Mouse (Mus musculus): ENCODE results near the gene Cntnap5a.
"Not testable (repeated sequence)": the region's sequence is repeated elsewhere in the genome, so short reads cannot be mapped to it uniquely, and the experiment has no call there.

Gene Cntnap5a

DNA sequence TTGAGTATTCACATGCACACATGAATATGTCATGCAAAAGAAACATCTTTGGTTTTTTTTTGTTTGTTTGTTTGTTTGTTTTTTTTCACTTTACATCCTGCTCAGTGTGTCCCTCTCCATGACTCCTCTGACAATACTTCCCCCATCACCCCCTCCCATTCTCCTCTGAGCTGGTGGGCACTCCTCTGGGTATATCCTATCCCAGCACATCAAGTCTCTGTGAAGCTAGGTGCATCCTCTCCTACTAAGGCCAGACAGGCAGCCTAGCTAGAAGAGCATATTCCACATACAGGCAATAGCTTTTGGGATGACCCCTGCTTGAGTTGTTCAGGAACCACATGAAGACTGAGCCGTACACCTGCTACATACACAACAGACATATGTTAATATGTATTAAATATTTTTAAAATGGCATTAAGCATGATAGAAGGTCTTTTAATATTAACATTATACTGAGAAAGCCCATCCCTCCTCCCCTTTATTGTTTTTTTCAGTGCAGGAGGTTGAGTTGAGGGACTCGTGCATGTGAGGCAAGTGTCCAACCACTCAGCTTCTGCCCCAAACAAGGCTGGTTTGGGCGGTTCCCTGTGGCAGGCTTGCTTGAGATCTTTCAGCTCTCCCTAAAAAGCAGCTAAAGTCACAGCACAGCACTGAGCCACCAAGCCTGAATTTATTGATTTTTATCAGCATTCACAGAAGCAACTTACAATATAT is 422.6 kb downstream of the Cntnap5a start:
- DNase-seq = no peak

DNA sequence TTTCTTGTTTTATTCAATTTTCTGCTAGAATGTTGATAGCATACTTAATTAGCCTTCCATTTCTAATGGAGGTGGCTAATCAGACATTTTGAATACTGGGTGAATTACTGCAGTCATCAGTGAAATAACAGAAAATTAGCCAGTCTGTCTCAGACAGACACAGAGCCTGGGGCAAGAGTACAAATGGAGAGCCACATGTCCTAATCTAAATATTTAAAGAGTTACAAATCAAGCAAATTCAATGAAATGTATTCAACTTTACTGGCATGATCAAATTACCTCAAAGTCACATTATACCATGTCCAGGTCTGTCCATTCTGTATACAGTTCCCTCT is 423.1 kb downstream of the Cntnap5a start:
- DNase-seq = no peak

DNA sequence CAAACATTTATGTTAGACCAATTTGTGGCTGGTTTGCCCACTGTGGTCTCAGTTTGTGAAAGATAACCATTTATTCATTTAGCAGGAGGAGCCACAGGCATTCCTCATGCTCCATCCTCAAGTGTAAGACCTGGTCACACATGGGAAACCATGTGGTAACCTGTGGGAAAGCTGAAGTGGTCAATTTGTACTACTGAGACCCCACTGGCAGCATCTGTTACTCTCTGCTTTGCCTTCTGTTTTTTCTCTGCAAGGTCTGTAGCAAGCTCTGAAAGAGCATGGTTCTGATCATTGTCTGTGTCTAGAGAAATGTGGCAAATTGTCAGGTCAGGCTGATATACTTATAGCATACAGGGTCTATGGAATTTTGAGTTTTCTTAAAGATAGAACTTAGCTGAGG is 423.8 kb downstream of the Cntnap5a start:
- no peak for DNase-seq

DNA sequence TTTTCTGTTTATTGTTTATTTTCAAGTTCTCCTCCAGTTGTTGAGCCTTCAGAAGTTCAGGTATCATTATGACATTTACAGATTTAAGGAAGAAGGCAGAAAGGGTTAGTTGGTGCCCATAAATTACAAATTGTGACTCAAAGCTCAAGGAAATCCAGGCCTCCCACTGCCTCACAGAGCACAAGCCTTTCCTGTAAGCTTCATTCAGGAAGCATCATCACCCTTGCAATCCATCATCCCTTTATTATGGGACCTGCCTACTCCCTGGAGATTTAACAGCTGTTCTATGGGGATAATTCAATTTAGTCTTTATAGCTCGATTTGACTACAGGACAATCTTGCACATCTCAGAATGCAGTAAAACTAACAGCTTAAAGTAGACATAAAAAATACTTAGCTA is 441.2 kb downstream of the Cntnap5a start:
- DNase-seq = no peak

DNA sequence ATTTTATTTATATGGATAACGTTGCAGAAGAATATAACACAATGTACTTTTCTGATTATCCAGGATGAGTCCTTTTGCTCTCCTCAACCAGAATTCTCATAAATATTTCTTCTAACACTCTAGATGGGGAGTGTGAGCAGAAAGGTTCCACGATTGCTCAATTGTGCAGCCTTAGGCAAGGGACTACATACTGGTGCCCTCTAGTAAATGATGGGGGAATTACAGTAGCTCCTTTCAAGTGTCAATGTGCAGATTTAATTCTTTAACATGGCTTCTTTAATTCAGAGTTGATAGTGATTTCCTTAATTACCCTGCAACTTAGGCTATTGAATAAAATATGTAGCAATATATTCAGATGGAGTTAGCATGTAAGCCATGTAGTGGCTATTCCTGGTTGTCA is 442.5 kb downstream of the Cntnap5a start:
- DNase-seq = no peak

DNA sequence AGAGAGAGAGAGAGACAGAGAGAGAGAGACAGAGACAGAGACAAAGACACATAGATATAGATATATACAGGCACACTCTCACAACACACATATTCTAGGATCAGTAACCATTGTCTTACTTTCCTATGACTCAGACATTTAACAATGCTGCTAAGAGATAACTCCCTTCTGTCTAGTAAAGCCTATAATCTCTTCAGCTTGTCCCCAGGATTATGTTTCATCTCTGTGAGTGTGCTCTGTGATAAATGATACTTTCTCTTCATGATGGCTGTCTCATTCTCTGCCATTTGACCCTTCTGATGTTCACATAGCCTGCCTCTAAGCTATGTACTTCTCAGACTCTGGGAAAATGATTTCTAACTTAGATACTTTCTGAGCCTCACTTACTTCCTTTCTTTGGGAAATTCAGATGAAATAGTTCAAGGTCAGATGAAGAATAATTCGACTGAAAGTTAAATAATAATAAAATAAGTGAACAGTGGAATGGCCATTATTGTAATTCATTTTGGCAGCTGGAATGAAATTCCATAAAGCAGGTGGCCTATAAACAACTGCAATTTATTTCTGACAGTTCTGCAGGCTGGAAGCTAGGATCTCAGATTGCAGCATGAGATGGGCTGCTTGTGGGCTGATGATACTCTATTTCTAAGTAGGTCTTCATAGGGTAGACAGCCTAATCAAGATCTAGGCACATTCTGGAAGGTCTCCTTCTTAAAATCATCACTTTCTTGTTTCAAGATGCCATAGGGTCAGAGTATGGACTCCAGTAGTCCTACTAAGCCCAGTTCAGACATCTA is 444.1 kb downstream of the Cntnap5a start:
- no peak for DNase-seq

DNA sequence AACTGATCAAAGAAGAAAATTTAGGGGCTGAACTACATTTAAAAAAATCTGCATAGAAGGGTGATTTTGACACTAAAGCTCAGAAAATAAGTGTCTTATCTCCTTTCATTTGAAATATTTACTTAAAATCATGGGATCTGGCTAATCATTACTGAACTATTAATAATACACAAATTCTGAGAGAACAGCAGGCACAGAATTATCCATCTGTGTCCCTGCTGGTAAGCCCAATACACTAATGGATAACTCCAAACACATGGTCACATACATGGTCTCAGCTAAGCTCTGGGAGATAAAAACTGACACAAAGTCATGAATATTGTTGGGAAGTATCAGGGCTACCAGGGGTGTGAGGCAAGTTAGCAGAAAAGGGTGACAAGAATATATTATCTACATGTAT is 447.9 kb downstream of the Cntnap5a start:
- DNase-seq = no peak

DNA sequence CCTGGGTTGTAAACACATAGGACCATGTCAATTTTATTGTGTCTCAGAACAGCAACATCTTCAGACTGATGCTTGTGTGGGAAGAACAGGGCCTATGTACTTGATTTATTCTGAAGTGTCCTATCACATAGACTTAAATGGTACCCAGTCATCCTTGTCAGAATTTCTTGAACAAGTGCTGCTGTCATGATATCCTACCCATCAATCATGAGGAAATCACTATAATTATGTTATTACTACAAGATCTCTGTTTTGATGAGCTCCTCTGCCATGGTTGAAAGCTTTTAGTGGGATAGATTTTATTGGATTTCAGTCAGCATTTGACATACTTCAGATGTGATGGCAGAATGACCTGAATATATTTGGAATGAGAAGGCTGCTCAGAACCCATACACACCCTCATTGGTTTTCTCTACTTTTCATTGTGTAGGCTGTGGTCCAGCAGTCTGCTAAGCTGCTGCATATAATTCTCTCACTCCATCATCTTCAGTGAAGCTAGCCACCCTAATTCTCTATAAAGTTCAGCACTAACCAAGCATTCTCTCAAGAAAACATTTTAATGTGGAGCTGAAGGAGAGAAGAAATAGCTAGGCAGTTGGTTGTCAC is 465.3 kb downstream of the Cntnap5a start:
- DNase-seq = no peak

DNA sequence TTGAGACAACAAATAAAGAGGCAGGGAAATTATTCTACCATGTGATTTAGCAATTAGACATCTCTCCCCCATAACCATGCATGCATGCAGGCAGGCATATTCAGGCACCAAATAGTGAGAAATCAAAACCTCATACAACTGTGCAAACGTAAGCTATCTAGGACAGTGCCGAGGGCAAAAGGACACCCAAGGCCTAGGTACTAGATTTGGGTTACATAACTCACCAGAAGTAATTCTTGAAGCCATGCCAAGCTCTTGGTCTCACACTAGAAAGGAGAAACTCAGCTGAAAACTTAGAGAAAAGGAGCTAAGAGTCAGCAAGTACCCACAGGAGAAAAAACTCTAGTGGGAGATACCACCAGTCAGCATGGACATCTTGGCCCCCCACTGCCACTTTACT is 499.9 kb downstream of the Cntnap5a start:
- no peak for DNase-seq

DNA sequence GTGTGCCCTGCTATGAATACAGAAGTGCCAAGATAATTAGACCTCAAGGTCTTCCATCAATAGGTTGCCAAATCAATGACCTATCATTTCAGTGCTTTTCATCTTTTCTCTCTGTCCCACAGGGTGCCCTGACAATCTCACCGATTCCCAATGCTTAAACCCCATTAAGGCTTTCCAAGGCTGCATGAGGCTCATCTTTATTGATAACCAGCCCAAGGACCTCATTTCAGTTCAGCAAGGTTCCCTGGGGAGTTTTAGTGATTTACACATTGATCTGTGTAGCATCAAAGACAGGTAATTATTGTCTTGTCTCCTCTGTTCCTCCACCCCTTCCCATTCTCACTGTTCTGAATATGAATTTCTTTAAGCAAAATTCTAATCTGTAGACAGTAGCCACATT is 503.6 kb downstream of the Cntnap5a start:
- not testable (repeated sequence) for DNase-seq

DNA sequence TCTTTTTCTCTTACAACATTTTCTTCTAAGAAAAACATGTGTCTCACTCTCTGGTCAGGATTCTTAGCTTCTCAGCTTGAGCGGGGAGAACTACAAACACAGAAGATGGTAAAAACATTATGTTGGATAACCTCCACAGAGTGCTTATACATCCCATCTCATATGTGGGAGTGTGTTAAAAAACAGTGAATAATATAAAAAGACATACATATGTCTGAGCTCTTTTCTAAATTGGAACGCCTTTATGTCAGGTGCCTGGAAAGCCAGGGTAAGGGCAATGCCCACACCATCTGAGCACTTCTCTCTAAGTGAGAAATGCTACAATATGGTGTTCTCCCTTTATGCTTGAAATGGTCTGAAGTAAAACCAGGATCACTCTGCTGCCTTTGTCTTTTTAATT is 507.7 kb downstream of the Cntnap5a start:
- no peak for DNase-seq

DNA sequence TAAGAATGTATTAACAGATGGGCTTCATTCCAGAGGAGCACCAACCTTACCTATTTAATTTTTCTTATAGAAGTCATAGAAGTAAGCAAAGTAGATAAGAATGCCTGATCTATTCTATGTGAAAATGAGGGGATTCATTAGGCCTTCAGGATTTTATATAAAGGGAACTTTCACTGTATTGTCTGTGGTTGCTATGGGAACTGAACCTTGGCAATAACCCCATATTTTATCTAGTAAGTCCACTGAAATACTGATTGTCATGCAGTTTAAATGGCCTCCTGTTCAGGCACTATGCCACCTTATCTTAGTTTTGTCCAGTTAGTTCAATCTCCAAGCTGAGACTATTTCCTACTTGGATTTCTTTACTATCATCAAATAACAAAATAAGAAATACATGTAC is 532.3 kb downstream of the Cntnap5a start:
- DNase-seq = no peak

DNA sequence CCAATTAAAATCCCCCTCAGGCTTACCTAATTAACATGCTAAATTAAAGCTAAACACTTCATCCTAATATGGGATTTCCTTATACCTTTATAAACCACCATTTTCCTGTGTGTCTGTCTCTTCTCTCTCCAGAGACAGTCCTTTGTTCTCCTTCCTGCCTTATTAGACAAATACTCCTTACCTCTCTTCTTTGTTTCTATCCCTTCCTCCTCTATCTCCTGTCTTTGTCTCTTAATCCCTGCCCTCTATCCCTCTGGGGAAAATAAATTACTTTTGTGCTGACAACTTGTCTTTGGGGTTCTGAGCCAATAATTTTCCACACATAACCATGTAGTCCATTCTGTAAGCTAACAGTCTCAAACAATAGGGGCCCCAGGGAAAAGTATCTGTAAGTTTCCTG is 556.0 kb downstream of the Cntnap5a start:
- DNase-seq = no peak

DNA sequence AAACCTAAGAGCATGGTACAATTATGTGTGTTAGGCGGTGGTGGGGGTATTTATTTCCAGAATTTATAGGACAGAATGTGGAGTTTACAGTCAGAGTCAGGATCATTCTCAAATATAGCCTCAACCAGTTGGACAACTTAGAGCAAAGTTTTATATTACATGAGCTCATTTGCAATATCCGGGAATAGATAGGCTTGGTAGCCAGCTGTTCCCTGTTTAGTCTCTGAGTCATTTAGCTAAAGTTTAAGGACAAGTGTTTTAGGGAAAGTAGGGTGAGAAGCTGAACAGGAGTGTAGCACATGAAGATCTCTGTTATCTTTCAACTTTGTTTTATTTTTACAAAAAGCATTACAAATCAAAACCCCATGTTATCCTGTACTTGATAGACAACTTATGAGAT is 559.3 kb downstream of the Cntnap5a start:
- DNase-seq = no peak

DNA sequence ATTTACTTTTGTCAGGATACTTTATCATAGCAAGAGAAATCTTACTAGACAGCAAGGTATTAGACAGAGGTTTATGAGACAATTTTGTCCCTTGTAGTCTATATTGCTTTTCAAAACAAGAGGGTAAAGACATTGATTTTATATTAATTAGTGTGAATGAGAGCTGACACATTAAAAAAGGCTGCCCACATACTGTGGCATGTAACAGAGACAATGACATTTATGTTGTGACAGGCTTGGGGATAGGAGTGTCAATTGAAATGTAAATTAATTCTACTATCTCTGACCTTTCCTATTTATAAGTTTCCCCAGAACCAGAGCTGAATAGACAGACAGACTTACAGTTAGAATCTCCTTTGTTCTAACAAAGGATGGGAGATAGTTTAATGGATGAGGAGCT is 596.6 kb downstream of the Cntnap5a start:
- DNase-seq = no peak

DNA sequence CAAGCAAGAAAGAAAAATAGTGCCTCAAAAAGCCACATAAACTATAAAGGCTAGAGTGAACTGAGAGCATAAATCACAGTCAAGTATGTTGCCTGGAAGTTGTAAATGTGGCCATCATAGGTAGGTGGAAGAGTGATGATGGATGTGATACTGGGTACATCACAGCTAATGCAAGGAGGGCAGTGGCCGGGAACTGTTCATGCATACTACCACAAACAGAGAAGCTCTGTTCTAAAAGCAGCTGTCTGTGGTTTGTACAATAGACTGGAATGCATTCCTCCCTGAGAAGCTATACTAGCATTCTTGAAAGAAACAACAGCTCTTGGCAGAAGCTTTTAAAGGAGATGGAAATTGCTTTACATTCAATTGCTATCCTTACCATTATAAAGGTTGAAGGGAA is 599.4 kb downstream of the Cntnap5a start:
- no peak for DNase-seq

DNA sequence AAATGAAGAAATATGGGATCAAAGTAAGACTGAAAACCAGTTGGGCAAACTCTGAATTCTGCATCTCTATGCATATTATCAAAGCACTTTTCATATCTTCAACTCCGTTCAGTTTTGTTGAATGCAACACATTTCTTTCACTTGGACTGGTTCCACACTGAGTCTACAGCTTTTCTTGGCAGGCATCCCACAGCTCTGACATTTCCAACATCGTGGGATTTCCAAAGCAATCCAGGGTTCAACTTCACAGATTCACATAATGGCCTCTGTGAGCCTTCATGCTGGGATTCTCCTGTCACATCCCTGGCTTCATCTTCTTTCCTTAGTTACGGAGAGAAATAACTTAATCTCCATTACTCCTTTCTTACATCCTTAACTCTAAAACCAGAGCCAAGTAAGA is 622.0 kb downstream of the Cntnap5a start:
- DNase-seq = no peak

DNA sequence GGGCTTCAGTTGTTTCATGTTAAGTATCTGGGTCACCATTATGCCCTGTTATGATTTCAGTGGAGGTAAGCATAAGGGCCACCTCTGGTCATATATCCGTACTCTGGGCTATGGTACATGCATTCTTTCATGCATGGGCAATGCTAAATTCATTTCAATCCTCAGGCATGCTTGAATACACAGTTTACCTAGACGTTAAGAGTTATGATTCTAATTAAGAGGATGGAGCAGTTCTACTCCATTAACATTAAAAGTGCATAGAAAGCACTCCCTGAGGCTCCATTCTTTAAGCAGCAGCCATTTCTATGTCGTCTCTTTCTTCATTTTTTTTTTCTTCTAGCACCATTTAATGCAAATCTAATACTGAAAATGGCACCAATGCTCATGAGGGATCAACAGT is 627.0 kb downstream of the Cntnap5a start:
- no peak for DNase-seq

DNA sequence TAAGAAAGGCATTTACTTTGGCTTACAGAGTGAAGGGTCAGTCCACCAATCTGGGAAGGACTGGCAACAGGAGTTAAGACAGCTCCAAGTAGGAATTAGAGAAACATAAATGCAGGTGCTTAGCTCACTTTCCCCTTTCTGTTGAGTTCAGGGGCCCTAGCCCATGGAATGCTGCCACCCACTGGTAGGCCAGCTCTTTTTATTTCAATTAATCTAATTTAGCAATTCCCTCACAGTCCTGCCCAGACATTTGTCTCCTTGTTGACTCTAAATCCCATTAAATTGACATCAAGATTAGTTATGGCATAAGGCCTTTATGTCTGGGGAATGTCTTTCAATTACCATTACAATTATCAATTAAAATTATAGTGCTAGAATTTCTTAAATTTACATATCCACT is 628.7 kb downstream of the Cntnap5a start:
- DNase-seq = no peak

DNA sequence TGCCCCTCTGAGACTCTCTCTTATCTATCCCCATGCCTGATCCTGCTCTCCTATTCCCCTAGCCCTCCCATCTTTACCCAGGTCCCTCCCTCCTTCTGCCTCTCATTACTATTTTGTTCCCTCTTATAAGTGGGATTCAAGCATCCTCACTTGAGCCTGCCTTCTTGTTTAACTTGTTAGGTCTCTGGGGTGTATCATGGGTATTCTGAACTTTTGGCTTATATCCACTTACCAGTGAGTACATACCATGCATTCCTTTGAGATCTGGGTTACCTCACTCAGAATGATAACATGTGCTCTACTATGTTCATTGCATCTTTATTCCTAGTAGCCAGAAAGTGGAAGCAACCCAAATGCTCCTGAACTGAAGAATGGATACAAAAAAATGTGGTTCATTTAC is 639.9 kb downstream of the Cntnap5a start:
- no peak for DNase-seq

DNA sequence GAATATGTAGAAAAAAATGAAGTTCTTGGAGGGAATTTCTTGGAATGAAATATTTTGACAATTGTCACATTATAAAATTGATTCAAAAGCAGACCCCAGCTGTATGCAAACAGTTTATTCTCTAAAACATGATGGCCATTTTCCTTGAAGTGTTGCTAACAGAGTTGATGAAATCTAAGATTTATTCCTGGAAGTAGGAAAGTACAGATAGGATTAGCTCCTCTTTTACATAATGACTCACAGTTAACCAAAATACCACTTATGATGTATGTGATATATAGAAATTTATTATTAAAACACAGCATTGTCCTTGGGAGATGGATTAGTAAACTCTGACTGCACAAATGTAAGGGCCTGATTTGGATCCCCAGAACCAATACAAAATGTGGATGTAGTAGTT is 669.1 kb downstream of the Cntnap5a start:
- no peak for DNase-seq

DNA sequence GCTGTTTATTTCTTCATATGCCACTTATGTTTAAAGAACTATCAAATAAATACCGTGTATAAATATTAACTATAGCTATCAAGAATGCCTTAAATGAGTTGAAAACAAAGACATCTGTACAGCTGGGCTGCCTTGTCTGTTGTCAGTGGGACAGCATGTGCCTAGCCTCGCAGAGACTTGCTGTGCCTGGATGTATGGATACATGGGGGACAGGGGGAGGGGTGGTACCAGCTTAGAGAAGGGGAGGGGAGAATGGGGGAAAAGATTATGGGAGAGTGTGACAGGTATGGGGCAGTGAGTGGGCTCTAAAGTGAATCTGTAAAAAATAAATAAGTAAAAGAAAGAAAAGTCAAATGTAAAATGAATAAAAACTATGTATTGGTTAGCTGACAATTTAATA is 681.0 kb downstream of the Cntnap5a start:
- DNase-seq = no peak

DNA sequence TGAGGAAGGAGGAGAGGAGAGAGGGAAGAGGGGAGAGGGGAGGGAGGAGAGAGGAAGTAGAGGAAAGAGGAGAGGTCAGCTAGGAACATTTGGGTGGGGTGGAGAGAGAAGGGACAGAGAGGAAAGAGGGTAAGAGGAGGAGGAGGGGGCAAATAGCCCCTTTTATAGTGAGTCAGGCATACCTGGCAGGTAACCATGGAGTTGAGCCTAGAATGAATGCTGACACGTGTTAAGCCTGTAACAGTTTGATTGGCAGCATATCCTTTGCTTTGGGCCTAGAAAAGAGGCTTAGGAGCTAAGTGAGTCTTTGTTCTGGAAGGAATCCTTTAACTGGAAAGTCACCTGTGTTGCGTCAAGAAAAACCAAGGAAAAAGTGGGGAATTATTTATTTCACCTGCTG is 681.6 kb downstream of the Cntnap5a start:
- no peak for DNase-seq

DNA sequence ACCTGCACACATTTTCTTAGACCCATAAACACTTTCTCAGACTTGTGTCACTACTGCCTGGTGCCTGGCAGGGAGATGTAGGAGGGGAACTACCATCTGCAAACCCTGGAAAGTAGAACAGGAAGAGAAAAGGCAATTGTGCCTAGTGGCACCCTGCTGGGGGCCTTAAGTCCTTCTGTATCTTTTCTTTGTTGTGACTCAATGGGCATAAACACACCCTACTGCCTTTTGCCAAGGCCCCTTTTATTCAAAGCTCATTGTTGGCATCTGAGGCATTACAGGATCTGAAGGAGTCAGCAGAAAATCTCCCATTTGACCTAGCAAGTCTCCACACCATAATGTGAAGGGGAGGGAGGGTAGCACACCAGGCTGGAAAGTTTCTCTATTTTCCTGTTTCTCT is 682.2 kb downstream of the Cntnap5a start:
- no peak for DNase-seq
